Mouse (Mus musculus) heart, postnatal 36 days (tissue): Measurements from ENCODE around the gene Scaf4. TPM values are rescaled to one million over a fixed set of nuclear protein-coding genes. Genes with fewer than 3 reads are reported as not detected.
"Not testable (repeated sequence)": the region's sequence is repeated elsewhere in the genome, so short reads cannot be mapped to it uniquely, and the experiment has no call there.

Source experiments
- DNase-seq, 2 experiments: peaks; one replicate each; pipeline ENCODE4 v3.0.0; 2021 to 2022
- intact Hi-C: fragments of 180-260 bp; cut with DNase I; formaldehyde crosslinking; loops from one replicate; pipeline ENCODE4 v1.15.1; 2025
- total RNA-seq, 2 experiments: library from RNA; stranded (reverse); gene quantifications; 2 replicates each; pipeline ENCODE4 v1.2.3; 2021

Gene Scaf4
- total RNA-seq, 2 experiments from 2014 or later, result 18.1 to 22.0 TPM

GRCm38 (mm10) chr16:90297479-90298425 lies 13.4 kb upstream of the Scaf4 start:
- intact Hi-C loops, result no loop called here

GRCm38 (mm10) chr16:90291675-90292074 lies 7.4 kb upstream of the Scaf4 start:
- no peak for DNase-seq
- intact Hi-C loops, result no loop called here

More at GRCm38 (mm10) chr16:90297479-90298425, 13.4 kb upstream of the Scaf4 start:
- no peak for DNase-seq

DNA sequence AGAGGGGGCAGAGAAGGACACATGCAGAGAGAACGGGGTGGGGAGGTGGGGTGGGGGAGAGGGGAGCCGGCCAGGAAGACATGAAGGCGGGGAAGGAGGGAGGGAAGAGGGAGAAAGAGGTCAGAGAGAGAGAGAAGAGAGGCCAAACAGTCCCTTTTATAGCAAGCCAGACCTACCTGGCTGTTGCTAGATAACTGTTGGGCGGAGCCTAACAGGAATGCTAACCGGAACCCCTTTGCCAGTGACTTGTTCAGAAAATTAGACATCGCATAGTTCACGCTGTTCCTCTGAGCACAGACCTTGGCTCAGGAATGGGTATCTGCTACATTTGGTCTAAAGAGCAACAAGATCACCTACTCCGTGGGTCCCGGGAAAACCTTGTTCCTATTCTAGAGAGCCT lies 6.7 kb upstream of the Scaf4 start:
- intact Hi-C loops, result no loop called here
- DNase-seq, result no peak

DNA sequence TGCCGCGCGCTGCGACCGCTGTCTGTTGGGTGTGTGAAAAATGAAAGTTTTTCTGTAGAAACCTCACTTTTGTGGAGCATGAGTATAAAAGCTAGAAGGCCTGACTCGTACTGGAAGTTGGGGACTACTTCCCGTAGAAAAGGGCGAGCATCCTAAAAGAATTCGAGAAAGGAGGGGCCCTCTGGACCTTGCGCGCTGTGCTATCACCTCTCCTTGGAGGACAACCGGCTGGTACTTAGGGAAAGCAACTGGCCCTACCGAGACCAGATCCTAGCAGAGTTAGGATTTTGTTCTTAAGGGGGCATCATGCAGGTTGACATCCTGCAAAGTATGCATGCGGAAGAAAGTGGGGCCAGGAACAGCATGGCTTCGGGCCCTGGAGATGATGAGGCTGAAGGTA lies 613 bp upstream of the Scaf4 start:
- intact Hi-C loops, result loop anchor here (2.0 to 10.0 kb wide), 3 partner anchors 64 to 760 kb away; partner anchors contain the start of genes Paxbp1 and Sod1

GRCm38 (mm10) chr16:90283266-90283904 lies 918 bp downstream of the Scaf4 start:
- intact Hi-C loops, result loop anchor here (5.0 to 10.0 kb wide), 2 partner anchors 86 to 761 kb away; partner anchors contain the start of gene Paxbp1
- peak in 1 of 2 experiments; percentile 45 for DNase-seq

More for the DNA sequence above, 613 bp upstream of the Scaf4 start:
- no peak for DNase-seq

- intact Hi-C loops, result loop anchor here (5.0 to 10.0 kb wide), 2 partner anchors 85 to 762 kb away; partner anchors contain the start of gene Paxbp1
- no peak for DNase-seq
These were observed 1.6 kb downstream of the Scaf4 start for GRCm38 (mm10) chr16:90282620-90283265.

DNA sequence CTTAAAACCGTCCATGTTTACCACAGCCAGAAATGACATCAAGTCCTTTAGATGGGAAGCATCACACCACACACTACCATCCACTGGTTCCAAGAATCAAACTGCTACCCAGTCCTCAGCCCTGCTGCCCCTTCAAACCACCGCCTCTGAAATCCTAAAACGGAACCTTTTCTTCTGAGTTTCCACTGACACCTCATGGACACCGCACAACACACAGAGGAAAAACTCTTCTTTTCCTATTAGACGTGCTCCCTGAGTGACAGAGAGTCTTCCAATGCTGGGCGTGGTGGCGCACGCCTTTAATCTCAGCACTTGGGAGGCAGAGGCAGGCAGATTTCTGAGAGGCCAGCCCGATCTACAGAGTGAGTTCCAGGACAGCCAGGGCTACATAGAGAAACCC lies 2.9 kb downstream of the Scaf4 start:
- intact Hi-C loops, result loop anchor here (5.0 to 10.0 kb wide), 2 partner anchors 84 to 763 kb away; partner anchors contain the start of gene Paxbp1
- DNase-seq, result no peak

GRCm38 (mm10) chr16:90280989-90281388 lies 3.3 kb downstream of the Scaf4 start:
- intact Hi-C loops, result loop anchor here (5.0 to 10.0 kb wide), 2 partner anchors 84 to 764 kb away; partner anchors contain the start of gene Paxbp1
- no peak for DNase-seq

DNA sequence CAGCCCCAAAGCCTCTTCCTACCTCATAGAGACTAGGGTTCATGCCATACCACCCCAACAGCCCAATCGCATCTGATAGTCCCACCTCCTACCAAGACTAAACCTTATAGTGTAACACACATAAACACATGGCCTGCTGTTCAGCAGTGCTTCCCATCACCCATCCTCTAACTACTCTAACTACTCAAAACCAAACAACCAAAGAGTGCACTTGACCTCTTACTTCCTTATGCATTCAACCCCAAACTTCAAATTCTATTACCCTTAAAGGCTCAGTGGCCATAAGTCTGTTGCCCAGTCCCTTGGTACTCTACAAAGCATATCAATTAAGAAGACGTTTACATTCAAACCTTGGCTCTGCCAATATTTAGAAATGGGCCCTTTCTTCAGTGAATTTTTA lies 3.8 kb downstream of the Scaf4 start:
- intact Hi-C loops, result loop anchor here (5.0 to 10.0 kb wide), 2 partner anchors 83 to 764 kb away; partner anchors contain the start of gene Paxbp1
- DNase-seq, result no peak

- intact Hi-C loops, result no loop called here
- peak in 1 of 2 experiments; percentile 18 for DNase-seq
These were observed 5.2 kb downstream of the Scaf4 start for GRCm38 (mm10) chr16:90279058-90279457.

DNA sequence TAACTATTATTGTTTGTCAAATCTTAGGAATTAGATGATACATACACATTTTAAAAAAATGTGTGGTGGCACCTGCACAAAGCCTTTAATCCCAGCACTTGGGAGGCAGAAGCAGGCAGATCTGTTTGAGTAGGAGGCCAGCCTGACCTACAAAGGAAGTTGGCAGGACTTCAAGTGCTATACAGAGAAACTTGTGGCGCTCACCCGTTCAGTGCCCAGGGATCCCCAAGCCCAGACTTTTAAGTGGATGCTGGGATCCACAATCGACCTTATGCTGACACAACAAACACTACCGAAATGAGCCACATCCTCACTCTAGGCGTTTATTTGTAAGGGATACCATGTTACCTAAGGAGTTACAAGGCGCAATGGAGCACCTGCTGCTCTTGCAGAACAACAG lies 8.8 kb downstream of the Scaf4 start:
- DNase-seq, result no peak
- intact Hi-C loops, result no loop called here

- no peak for DNase-seq
- intact Hi-C loops, result no loop called here
These were observed 17.7 kb downstream of the Scaf4 start for GRCm38 (mm10) chr16:90266581-90266980.

GRCm38 (mm10) chr16:90265106-90265505 lies 19.2 kb downstream of the Scaf4 start:
- intact Hi-C loops, result no loop called here
- DNase-seq, result no peak

DNA sequence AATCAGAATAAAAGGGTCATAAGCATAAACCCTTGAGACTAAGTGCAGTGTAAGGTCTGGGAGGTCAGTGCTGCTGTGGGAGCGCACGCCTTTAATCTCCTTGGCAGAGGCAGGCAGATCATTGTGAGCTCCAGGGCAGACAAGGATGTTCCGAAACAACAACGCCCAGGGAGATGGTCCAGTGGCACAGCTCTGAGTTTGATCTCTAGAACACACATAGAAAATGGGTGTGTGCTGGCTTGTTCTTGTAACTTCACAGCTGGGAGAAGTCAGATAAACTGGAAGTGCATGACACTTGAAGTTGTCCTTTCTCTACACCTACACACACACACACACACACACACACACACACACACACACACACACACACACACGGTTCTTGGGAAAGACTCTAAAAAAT lies 20.3 kb downstream of the Scaf4 start:
- no peak for DNase-seq
- intact Hi-C loops, result no loop called here

DNA sequence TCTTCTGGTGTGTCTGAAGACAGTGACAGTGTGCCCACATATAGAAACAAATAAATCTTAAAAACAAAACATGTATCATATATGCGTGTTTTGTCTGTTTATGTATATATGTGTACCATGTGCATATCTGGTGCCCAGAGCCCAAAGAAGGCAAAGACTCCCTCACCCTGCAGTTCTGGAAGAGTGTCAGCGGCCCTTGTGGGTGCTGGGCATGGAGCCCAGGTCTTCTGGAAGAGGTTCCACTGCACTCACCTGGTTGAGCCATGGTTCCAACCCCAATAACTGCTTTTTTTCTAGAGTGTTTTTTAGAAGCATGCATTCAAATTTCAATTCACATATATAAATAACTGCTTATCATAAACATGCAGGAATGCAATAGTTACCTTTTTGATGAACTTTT lies 22.5 kb downstream of the Scaf4 start:
- intact Hi-C loops, result no loop called here
- no peak for DNase-seq

- intact Hi-C loops, result no loop called here
- DNase-seq, result no peak
These were observed 24.2 kb downstream of the Scaf4 start for GRCm38 (mm10) chr16:90260097-90260496.

GRCm38 (mm10) chr16:90259623-90260022 lies 24.7 kb downstream of the Scaf4 start:
- no peak for DNase-seq
- intact Hi-C loops, result no loop called here

DNA sequence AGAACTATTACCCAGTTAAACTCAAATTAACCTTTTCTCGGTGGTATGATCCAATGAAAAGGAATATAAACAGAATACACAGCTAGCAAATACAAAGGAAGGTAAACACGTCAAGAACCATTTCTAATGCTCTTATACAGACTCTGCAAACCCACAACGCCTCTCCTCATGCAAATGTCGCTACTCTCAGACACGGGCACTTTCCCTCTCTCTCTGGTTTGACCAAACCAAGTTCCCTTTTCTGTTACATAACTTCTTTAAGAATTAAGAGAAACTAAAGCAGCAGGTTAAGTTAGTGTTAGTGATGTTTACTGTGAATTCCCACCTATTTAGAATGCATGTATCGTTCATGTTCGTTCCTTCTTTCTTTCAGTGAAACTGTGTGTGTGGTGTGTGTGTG lies 25.4 kb downstream of the Scaf4 start:
- no peak for DNase-seq
- intact Hi-C loops, result no loop called here

DNA sequence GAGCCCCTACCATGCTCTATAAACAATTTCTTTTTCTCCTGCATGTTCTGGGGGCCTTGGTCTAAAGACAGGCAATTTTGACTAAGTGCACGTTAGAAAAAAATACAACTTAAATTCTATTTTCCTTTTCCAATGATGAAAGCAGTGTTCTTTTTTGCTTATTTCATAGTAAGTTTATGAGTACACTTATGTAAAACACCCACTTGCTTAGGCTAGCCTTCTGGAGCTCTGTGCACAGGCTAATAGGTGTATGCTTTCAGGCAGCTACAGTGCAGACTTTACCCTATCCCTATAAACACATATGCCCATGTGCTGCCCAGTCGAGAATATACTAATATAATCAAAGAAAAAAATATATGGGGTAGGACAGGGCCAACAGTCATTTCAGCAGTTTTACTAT lies 31.8 kb downstream of the Scaf4 start:
- DNase-seq, result no peak
- intact Hi-C loops, result no loop called here

DNA sequence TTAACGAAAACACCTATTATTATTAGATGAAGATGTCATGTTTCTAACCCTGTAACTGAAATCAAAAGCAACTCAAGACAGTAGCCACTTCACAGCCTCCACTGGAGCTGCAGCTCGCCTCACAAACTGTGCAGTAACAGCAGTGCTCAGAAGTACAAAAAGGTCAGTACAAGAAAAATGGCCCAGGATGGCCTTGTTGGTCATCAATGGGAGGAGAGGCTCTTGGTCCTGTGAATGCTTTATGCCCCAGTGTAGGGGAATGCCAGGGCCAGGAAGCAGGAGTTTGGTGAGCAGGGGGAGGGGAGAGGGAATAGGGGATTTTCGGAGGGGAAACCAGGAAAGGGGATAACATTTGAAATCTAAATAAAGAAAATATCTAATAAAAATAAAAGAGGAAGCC lies 33.0 kb downstream of the Scaf4 start:
- DNase-seq, intact Hi-C loops: not testable (repeated sequence)

GRCm38 (mm10) chr16:90250099-90250498 lies 34.2 kb downstream of the Scaf4 start:
- intact Hi-C loops, result no loop called here
- no peak for DNase-seq
